Mouse (Mus musculus) embryo, embryonic 11.5 days (tissue): ENCODE measurements around the gene Trim50.
A peak's percentile ranks its signal among the peaks of the same experiment; 100 is the strongest.

Experiments used
- DNase-seq: peaks from one replicate; pipeline ENCODE4 v3.0.0-alpha.2; 2012; ENCODE audit warnings: low read depth, low spot score

Trim50 gene

DNA sequence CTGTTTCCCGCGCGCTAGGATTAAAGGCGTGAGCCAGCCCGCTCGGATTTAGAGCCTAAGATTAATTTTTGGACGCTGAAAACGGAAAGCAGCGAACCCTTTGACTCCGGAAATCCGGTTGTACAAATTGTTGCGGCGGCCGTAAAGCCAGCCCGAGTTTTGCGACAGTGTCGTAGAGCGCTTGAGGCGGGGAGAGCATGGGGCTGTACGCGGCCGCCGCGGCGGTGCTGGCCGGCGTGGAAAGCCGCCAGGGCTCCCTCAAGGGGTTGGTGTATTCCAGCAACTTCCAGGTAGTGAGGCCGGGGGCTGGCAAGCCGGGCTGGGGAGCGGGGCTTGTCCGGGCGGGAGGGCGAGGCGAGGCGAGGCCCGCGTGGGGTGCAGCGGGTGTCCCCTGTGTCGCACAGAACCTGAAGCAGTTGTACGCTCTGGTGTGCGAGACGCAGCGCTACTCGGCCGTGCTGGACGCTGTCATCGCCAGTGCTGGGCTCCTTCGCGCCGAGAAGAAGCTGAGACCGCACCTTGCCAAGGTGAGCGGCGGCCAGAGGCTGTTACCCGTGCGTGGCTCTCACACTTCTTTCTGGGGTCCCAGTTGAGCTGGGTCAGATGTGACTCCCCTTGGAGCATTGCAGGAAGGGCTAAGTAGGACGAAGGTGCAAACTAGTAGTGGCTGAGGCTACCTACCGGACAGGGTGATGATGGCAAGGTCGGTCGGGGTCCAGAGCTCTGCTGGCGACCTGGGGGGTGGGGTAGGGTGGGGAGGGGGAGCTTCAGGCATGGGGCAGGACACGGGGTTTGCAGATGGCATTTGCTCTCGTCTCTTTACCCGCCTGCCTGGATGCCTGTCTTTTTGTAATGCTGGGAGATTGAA lies 16.9 kb downstream of the Trim50 start, which contains the start of gene Nsun5:
Gene Nsun5, plus strand, starts transcription at position 167 of the 868 bp plus-strand sequence.
- DNase-seq, result peak; percentile 94

DNA sequence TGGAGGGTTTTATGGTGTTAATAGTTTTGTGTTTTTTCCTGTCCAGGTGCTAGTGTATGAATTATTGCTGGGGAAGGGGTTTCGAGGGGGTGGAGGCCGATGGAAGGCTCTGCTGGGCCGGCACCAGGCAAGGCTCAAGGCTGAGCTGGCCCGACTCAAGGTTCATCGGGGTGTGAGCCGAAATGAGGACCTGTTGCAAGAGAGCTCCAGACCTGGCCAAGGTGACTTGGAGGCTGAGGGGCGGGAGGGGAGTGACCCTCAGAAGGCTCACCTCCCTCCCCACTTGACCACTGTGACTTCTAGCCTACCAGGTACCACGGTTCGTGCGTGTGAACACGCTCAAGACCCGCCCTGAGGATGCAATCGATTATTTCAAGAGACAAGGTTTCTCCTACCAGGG lies 18.1 kb downstream of the Trim50 start:
- DNase-seq, result no peak

DNA sequence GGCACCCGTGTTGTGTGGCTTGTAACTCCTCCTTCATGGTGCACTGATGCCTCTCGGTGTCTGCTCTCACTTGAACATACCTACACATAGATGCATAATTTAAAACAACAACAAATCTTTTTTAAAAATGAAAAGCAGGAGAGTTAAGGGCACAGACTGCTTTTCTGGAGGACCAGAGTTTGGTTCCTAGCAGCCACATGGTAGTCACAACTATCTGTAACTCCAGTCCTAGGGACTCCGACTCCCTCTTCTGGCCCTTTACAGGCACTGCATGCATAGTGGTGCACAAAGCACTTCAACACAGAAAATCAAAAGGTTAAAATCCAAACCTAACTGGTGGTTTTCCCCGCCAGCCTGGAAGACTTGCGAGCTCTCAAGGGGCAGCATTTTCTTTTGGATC lies 20.5 kb downstream of the Trim50 start:
- DNase-seq, result no peak

DNA sequence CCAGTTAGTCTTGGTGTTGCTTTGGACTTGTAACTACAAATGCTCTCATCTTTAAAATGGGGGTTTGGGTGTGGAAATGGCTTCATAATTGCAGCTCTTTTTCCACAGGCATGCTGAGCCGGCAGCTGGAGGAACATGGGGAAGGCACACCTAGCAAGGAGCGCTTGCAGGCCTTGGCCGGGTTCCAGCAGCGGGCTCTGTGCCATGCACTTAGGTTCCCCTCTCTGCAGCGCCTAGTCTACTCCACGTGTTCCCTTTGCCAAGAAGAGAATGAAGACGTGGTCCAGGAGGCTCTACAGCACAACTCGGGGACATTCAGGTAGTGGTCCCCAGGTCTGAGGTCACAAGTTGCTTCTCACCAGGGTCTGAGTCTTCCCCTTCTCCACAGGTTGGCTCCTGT lies 22.1 kb downstream of the Trim50 start:
- DNase-seq, result no peak

DNA sequence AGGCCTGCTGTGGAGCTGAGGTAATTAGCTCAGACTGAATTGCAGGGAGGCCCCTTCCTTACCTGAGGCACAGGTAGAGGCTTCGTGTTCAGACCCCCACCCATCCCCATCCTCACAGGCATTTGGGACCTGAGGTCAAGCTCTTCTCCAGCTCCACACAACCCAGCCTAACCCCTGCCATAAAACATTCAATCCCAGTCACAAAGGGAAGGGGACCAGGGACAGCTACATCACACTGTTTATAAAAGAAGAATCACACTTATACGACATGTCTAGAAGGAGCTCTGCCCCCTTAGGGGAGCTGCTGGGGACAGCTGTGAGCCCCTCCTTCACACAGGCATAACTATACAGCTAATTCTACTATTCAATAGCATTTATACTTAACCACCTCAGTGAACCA lies 23.2 kb downstream of the Trim50 start:
- no peak for DNase-seq

DNA sequence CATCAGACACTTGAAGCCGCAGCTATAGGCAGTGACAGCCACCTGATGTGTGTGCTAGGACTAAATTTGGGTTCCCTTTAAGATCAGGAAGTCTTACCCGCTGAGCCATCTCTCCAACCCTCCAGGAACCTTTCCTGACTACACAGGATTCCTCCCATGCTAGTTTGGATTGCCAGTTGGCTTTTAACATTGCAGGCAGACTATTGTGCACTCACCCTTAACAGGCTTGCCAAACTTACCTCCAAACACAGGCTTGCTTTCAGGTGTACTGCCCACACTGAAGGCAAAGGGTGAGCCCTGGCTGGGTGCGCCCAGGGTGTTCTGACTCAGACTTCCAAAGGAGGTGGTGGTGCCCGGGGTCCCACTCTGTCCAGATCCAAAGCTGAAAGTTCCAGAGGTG lies 27.6 kb downstream of the Trim50 start:
- no peak for DNase-seq

DNA sequence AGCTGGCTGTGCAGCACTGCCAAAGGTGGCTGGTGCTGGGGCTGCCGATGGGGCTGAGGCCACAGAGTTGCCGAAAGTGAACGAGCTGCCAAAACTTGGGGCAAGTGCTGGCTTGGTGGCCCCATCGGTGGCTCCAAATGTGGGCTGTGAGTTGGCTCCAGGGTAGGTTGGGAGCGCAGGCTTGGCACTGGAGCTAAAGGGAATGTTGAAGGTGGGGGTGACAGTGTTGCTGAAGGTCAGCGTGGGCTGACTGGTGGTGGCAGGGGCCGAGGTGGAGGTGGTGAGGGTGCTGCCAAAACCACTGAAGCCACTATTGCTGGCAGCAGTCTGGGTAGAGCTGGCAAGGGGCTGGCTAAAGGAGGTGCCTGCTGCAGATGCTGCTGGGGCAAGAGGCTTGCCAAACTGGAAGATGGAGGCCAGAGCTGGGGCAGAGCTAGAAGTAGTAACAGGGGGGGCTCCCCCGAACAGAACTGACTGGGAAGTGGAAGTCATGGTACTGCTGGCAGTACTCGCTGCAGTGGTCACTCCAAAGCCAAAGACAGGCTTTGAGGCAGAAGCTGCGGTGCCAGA lies 28.3 kb downstream of the Trim50 start:
- no peak for DNase-seq

DNA sequence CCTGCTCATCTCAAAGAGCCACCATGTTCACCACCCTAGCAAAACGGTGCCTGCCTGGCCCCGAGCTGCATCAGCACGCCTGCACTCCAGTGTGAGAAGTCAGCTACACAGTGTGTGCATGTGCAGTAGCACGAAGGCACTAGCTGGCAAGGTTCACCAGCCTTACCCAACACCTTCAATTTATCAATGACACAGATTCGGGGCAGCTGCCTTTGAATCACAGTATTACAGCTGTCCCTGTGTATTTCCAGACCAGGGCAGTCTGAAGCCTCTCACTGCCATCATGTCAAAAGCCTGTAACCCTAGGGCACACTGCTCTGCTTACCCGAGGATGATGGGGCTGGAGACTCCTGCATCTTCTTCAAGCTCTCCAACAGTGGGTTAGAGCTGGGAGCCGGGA lies 29.7 kb downstream of the Trim50 start:
- no peak for DNase-seq

DNA sequence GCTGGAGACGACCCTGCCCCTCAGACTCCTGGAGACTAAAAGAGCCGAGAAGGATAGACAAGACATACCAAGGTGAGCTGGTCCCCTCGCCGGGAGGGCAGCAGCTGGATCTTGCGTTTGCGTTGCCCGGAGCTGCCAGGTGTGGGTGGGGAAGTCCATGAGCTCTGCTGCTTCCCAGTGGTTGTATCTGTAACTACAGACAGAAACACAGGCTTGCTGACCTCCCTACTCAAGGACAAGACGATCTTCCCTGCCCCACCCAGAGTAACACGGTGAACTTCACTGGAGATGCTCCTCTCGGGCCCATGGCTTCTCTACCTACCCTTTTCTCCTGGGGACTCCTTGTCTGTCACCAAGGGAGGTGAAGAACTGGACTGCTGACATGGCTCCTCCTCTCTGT lies 30.7 kb downstream of the Trim50 start:
- DNase-seq, result no peak

DNA sequence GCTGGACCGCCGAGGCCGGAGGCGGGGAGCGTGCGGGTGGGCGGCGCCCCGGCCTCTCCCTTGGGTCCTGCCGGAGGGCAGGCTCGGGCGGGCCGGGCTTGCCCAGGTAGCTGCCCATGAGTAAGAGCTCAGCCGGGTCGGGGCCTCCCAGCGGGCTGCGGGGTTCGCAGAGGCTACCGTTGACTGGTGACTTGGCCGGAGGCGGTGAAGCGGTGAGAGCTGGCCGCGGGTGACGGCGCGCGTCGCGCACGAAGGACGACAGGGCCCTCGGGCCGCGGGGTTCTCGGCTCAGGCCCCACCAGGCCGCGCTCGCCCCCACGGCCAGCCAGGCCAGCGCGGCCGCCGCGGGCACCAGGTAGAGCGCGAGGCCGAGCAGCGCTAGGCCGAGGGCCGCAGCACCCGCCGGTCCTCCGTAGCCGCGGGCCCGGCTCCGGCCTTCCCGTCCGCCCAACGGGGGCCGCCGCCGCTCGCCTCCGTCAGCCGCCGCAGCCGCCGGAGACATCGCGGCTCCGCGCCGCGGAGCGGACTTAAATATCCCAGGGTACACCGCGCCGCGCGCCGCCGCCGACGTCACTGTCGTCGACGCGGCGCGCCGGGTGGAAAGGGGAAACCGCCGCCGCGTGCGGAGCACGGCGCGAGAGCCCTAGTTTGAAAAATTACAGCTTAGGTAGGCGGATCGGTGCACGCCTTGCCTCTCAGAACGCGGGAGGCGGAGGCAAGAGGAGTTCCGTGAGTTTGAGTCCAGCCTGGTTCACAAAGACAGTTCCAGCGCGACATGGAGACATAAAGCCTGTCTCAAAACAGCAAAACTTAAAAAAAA lies 41.1 kb downstream of the Trim50 start, which contains the start of gene Pom121:
Gene Pom121, minus strand, starts transcription at position 543 of the 820 bp plus-strand sequence.
- DNase-seq, result peak; percentile 84

DNA sequence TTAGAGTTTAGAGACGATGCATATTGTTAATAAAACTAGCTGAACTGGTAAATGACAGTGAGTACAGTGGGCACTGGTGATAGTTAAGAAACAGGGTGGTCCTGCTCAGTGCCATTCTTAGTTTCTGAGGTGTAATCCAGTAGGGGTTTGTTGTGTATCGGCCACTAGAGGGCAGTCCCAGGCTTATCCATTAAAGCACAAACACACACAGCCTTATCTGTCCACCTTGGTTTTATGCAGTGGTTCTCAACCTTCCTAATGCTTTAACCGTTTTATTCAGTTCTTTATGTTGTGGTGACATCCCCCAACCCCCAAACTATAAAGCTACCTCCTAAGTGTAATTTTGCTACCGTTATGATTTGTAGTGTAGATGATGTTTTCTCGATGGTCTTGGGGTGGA lies 42.7 kb downstream of the Trim50 start:
- DNase-seq, result peak; percentile 30

DNA sequence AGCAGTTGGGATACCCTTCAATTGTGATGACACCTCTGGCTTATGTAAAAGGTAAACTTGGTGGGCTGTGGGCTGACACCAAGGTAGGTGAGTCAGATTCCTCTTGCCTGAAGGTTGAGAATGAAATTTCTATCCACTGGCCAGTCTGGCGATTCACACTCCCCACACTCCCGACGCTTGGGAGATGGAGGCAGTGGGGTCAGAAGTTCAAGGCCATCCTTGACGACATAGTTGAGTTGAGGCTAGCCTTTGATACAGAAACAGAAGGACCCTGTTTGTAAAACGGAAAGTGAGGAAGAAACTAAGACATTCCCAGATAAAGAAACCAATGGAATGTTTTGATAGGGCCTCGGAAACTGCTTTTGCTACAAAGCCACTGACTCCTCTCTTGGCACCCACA lies 46.3 kb downstream of the Trim50 start:
- no peak for DNase-seq

DNA sequence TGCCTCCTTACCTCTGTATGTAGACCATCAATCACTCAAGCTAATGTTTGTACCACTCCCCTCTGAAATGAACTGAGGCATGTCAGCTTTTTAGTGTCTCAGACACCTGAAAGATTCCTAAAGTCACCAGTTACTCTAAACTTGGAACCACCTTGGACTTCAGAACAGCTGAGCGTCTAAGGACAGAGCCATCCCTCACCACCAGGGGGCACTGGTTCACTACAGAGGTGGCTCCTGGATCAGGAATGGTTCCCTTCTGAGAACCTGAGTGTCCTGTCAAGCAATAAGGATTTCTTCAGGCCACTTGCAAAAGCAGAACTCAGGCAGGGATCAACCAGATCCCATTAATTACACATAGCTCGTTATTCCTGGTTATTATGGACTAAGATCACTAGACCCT lies 47.1 kb downstream of the Trim50 start:
- peak; percentile 61 for DNase-seq

DNA sequence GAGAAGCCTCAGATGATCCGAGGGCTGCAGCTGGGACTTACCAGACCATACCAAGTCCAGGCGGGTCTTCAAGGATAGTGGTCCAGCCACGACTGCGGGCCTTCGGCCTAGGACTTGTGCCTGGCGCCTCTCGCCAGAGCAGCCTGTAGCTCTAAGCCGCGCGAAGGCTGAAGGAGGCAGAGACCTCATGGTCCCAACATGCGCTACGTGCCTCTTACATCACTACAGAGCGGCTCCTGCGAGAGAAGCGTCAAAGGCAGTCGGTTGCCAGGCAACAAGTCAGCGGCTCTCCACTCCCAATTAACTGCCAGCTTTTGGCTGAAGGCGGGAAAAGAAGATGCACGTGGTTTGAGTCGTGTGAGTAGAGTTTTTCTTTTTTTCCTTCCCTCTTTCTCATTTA lies 51.5 kb downstream of the Trim50 start:
- no peak for DNase-seq

DNA sequence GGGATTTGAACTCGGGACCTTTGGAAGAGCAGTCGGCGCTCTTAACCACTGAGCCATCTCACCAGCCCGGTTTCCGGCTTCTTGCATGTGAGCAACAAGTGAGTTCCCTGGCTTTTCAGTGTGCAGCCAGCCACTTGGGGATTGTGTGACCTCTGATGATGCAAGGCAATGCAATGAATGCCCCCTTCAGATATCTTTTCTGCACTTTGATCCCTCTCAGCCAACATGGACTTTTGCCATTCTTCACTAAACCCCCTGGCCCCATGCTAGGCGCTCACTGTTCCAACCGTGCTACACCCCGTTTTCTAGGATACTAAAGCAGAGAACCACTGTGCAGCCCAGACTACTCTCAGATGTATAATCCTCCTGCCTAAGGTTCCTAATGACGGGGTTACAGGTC lies 52.3 kb downstream of the Trim50 start:
- DNase-seq, result no peak

DNA sequence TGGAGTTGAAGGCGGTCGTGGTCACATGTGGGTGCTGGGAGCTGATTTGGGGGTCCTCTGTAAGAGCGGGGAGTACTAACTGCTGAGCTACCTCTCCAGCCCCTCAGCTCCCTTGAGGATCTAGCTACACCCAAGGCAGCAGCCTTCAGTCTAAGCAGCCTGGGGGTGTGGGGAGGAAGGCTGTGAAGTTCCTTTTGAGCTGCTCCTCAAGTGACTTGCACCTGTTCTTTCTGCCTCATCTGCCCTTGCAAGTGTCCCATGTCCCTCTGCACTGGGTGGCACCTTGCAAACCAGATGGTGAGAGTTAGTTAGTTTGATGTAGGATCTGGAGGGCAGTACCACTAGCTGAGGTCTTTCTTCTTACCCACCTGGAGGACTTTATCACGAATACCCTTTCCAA lies 55.0 kb downstream of the Trim50 start:
- no peak for DNase-seq

DNA sequence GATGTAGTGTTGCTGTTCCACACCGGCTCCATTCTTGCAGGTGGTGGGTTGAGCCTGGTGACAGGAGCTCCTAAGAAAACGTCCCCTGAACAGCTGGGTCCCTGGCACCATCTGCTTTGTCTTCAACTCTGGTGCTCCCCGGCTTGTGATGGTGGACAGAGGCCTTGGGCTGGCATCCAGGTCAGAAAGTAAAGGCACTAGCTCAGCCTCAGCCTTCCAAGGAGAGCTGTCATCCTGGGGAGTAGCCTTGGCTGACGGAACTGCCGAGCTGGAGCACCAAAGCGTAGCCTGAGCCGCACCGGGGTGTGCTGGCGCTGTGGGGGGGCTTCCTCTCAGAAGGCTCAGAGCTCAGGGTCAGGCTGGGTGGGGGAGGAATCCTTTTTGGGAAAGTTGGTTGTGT lies 57.2 kb downstream of the Trim50 start:
- DNase-seq, result no peak
